Mouse (Mus musculus): ENCODE results near the gene Mapkbp1. TPM values are rescaled to one million over a fixed set of nuclear protein-coding genes. Genes with fewer than 3 reads are reported as not detected.
A peak's percentile ranks its signal among the peaks of the same experiment; 100 is the strongest.

Mapkbp1 gene
- total RNA-seq, 2 experiments from 2014 or later, result 39.3 to 40.4 TPM

DNA sequence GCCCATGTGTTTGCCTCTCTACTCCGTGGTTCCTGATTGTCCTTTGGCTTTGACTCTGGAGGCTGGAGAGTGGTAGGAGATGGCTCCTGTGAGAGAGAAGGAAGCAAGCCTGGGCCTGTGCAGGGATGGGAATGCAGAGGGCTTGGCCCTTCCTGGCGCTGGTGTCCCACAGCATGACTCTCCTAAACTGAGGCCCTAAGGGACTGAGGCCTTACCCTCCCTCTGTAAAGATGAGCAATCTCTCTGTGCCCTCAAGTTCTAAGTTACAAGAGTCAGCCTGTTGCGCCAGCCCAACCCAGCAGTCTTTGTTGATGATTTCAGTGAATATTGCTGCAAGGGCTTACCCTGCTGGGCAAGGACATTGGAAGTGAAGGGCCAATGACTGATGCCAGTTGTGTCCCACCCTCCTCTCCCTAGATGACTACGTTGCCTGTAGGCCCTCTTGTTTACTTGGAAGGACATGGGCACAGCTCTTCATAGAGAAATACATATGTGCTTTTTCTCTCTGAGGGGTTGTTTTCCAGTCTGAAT lies 35.2 kb downstream of the Mapkbp1 start:
- no peak for DNase-seq (ENCODE audit: low spot score in 2 of 2)

DNA sequence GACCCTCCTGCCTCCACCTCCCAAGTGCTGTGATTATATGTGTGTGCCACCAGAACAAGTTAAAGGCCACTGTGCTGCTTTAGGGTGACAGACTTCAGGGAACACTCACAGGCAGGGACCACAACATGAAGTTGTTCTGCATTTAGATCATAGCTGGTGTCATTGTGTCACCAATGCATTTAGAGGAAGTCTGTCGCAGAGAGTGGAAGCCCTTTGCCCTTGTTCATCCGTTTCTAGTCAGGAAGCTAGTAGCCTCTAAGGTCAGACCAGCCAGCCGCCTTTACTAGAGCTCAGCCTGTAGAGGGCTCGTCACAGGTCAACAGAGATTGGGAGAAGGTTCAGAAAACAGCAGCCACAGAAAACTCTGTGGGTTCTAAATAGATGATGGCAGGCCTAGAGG lies 36.2 kb downstream of the Mapkbp1 start:
- no peak for DNase-seq (ENCODE audit: low spot score in 2 of 2)

DNA sequence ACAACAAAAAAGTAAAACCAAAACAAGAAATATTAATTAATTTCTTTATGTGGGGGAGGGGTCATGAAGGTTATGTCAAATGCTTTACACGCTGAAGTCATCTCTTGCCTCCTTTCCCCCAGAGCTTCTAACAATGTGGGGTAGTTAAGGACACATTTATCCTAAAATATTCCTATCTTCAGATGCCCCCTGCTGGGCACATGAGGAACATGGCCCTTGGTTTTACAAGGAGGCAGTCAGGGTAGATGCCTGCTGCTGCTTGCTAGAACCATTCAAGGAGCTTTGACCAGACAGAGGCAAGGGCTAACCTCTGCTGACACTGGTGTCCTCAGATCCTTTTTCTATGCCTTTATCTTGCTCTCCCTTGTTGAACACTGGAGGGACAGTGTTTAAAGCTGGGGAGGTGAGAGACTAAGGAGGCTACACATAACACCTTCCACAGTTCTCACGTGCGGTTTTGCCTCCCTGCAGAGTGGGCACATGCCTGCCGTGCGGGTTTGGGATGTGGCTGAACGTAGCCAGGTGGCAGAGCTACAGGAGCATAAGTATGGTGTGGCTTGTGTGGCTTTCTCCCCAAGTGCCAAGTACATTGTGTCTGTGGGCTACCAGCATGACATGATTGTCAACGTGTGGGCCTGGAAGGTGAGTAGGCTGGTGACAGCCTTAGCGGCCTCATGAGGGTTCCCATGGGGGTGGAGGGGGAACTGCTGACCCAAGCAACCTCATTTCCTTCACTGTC lies 39.1 kb downstream of the Mapkbp1 start:
- DNase-seq (ENCODE audit: low spot score in 2 of 2), result peak in 1 of 2 experiments; percentile 76

DNA sequence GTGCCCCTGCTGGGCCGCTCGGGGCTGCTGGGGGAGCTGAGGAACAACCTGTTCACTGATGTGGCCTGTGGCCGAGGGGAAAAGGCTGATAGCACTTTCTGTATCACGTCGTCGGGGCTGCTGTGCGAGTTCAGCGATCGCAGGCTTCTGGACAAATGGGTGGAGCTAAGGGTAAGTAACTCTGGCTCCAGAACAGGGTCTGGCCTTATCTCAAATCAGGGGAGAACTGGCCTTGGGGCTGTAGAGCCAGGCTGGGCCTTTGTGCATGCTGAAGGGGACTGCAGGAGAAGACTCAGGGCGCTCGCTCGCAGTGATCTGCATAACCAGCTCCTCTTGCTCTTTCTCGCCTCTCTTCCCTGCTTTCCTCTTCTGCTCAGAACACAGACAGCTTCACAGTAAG lies 40.4 kb downstream of the Mapkbp1 start:
- DNase-seq (ENCODE audit: low spot score in 2 of 2), result no peak

DNA sequence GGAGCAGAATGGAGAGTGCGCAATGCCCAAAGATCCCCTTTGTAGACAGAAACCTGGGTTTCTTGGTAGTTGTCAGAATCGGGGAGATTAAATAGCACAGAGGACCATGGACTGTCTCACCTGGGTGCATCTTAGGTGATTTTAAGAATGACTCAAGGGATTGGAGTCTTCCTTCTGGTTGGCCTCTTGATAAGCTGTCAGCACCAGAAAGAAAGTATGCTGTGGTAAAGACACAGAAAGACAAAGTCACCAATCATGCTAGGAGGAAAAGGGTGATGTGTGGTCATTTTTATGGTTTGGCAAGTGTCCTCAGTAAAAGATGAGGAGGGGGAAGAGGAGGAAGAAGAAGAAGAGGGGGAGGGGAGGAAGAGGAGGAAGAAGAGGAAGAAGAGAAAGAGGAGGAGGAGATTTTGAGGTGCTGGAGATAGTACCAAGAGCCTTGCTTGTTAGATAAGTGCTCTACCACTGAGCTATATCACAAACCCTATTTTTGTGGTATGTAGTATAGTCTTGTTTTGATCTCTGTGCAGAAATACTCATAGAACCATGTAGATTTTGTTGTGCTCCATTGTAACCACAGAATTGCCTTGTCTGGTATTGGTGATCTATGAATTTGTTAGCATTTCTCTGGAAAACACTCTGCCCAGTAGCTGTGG lies 41.5 kb downstream of the Mapkbp1 start:
- no peak for DNase-seq (ENCODE audit: low spot score in 2 of 2)

DNA sequence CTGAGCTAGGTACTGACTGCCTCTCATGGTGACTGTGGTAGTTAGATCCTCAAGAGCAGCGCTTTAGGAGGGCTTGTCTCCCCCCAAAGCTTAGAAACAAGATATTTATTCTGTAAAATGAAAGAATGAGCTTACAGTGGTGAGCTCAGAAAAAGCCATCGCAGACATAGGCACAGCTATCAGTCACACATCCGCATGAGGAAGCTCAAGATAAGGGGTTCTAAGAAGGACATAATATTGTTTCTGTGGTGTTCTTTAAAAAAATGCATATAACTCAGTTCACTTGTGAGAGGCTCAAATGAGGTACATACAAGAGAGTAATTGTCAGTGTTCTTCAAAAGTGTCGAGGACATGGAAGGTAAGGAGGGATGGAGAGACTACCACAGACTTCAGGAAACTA lies 43.4 kb downstream of the Mapkbp1 start:
- DNase-seq (ENCODE audit: low spot score in 2 of 2), result no peak

DNA sequence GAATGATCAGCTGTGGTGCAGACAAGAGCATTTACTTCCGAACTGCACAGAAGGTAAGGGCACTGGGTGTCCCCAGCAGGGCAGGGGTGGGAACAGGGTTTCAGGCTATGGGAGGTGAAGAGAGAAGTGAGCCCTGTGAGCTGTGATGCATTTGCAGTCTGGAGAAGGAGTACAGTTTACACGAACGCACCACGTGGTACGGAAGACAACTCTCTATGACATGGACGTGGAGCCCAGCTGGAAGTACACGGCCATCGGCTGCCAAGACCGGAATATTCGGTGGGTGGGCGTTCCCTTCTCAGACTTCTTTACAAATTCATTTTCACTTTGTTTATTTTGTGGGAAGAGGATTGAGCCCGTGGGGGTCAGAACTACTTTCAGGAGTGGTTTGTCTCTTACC lies 45.1 kb downstream of the Mapkbp1 start:
- DNase-seq (ENCODE audit: low spot score in 2 of 2), result no peak

DNA sequence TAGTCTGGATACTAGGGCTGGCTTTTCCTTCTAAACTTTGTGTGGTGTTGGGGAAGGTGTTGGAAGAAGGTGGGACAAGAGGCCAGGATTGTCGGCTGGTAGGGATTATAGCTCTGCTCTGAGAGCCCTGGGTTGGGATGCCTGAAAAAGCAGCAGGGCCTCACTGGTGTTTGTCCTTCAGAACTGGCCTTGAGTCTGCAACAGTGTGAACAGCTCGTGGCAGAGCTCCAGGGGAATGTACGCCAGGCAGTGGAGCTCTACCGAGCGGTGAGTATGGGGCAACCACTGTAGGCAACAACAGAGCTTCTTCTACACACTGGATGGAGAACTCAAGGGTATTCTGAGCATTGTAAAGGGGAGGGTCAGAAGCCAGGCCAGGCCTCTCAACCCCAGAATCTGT lies 51.8 kb downstream of the Mapkbp1 start:
- DNase-seq (ENCODE audit: low spot score in 2 of 2), result no peak

DNA sequence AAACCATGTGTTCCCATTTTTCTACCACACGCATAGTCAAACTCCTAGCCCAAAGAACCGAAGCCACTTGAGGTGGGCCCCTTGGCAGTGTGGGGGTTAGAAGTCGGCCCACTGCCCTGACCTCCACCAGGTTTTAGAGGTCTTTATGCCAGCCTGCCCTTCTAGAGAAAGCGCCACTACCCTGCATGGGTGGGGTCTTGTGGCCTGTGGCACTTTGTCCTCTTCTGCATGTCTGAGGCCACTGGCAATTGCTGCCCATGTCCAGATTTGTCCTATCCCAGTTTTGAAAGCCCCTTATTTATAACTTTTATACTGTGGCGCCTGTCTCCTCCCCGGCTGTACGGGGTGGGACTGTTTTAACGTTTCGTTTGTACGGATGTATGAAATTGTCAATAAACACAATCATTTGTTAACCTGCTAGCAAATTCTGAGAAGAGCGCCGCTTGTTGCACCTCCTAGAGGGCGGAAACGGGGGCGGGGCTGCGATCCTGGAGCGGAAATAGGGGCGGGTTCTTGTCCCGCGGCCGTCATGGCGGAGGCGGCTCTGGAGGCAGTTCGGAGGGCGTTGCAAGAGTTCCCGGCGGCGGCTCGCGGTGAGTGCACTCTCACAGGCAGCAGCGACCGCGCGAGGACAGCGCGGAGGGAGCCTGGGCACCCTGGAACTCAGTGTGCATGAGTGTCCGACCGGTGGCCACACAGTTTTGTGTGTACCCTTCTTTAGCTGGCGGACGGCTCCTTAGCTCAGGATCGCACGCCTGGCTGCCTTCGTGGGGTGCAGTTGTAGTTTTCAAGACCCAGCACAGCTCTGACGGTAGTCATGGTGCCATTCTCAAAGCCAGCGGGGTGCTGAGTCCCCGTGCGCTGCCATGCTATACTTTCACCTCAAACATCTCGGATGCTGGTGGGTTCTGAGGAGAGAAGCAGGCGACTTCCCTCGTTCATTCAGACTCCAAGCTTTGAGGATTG lies 54.8 kb downstream of the Mapkbp1 start, which contains the start of the genes Jmjd7 and Gm28042:
Gene Jmjd7 (plus strand): TSS at position 500 of the 966 bp plus-strand sequence.
Gene Gm28042 (plus strand): TSS at position 510 of the 966 bp plus-strand sequence.
- DNase-seq (ENCODE audit: low spot score in 2 of 2), result peak; percentile 87 to 91

DNA sequence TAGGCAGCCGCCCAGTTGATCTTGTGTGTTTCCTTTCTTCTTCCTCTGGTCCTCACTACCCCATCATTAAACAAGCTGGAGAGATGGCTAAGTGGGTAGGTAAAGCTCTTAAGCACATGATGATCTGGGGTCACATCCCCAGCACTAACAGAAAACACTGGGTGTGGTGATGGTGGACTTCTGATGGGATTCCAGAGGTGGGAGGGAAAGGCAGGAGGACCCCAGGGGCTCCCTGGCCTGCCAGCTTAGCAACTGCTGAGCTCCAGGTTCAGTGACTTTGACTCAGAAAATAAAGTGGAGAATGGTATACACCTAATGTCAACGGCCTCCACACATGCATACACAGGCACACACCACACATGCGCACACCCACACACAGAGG lies 55.4 kb downstream of the Mapkbp1 start:
- DNase-seq (ENCODE audit: low spot score in 2 of 2), result no peak

DNA sequence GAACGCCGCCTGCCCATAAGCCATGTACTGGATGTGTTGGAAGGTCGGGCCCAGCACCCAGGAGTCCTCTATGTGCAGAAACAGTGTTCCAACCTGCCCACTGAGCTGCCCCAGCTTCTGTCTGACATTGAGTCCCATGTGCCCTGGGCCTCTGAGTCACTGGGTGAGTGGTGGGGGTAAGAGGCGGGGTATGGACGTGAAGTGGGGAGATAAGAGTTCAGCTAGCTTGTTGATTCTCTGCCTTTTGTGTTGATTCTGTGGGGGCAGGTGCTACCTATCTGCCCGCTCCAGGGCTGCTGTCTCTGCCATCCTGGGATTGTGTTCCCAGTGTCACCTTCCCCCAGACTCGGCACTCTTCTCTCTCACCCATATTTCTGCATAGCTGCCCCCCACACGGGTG lies 57.9 kb downstream of the Mapkbp1 start:
- no peak for DNase-seq (ENCODE audit: low spot score in 2 of 2)

DNA sequence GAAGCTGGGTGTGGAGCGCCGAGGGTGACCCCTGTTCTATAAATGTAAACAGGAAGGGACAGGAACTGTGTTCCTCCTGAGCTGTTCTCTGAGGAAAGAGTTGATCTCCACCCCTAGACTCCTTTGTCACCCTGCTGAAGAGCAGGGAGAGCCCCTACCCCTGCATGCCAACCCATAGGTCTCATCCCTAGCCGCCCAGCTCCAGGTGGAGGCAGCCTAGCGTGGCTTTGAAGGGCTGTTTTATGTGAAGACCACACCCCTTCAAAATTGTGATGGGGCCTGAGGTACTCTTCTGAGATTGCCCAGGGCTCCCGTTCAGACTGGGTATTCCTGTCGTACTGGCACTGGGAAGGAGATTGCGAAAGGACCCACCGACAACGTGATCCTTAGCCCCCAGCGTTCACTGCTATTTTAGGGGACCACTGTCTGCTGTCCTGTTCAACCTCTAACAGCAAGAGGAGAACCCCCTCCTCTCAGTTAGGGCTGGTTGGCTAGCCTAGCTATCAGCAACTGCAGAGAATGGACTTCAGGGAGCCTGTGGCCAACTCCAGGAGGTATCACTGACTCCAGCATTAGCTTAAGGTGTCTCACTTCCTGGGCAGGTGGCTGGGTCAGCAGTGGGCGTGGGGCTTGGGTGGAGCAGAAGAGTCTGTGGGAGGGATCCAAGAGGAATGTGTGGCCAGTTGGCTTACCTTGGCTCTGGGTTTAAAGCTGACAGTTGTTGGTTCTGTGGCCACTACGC lies 60.4 kb downstream of the Mapkbp1 start, which contains the start of gene Pla2g4b:
Gene Pla2g4b (plus strand): TSS at position 692 of the 742 bp plus-strand sequence.
- no peak for DNase-seq (ENCODE audit: low spot score in 2 of 2)

DNA sequence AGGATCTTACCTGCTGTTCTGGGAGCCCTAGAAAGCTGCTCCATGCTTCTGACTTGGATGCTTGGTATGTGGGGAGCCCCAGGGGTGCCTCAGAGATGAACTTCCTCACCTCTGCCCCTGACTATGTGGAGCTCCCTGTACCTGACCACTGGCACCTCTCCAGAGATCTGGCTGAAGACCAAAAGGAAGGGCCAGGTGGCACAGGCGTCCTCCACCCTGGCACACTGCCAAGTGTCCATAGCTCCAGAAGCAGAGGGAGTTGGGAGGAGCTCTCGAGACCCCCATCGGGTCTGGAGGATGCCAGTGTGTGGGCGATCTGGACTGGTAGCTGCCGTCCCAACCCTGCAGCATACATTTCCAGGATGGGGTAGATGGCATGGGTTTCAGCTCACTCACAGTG lies 61.2 kb downstream of the Mapkbp1 start:
- no peak for DNase-seq (ENCODE audit: low spot score in 2 of 2)

DNA sequence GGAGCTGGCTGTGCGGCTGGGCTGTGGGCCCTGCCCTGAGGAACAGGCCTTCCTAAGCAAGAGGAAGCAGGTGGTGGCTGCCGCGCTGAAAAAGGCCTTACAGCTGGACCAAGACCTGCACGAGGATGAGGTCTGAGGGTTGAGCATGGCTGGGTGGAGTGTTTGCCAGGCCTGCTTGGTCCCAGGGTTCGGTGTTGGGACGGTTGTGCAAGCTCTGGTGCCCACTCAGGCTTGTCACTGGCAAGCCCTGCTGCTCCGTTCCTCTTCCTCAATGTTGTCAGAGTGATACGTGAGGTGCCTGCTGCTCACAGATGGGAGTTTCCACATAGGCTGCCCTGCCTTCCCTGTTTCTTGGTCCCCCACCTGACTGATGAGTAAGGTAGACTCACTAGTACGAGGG lies 65.2 kb downstream of the Mapkbp1 start:
- DNase-seq (ENCODE audit: low spot score in 2 of 2), result no peak

DNA sequence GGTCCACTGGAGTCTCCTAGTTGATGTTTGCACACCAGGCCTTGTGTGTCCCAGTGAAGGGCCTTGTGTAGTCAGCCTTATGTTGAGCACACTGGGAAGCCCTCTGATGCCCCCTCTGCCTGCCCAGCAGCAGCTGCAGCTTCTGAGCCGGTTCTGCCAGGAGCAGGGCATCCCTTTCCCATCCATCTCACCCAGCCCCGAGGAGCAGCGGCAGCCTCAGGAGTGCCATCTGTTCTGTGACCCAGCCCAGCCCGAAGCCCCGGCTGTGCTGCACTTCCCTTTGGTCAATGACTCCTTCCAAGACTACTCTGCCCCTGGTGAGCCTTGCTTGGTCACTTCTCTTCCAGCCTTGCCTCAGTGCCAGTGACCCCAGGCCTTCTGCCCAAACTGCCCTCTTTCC lies 68.5 kb downstream of the Mapkbp1 start:
- DNase-seq (ENCODE audit: low spot score in 2 of 2), result no peak

DNA sequence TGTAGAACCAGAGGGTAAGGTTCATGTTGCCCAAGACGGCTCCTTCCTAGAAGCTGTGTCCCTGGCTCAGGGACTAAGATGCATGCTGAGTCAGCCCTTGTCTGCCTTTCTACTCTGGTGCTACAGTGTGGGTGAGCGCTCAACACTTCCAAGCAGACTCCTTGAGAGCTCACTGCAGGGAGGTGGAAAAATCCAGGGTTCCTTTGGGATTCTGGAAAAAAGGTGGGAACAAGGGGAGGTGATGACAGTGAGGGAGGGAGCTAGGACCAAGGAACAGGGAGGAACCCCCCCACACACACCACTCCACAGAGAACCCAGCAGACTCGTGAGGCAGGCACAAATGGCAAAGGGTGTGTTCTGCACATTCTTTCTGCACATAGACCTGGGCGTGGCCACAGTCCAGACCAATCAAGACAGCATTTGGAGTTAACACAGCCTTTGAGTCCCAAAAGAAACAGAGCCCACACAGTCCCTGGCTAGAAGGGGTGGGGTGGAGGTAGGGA lies 71.7 kb downstream of the Mapkbp1 start:
- peak in 1 of 2 experiments; percentile 41 for DNase-seq (ENCODE audit: low spot score in 2 of 2)

DNA sequence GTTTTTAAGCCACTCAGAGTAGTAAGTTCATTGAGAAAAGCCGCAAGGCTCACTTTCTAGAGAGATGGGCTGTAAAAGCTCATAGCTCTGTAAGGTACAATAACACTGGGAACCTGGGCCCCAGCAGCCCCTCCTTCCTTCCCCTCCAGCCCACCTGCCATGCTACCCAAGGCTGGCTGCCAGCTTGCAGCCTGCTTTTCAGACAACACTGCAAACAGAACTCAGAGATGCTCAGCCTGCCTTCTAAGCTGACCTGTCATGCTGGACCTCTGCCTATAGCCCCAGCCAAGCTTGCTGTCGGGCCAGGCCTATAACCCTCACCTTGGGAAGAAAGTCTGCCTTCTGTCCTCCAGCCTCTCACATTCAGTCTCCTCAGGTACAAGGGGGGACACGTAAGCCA lies 72.2 kb downstream of the Mapkbp1 start:
- no peak for DNase-seq (ENCODE audit: low spot score in 2 of 2)

DNA sequence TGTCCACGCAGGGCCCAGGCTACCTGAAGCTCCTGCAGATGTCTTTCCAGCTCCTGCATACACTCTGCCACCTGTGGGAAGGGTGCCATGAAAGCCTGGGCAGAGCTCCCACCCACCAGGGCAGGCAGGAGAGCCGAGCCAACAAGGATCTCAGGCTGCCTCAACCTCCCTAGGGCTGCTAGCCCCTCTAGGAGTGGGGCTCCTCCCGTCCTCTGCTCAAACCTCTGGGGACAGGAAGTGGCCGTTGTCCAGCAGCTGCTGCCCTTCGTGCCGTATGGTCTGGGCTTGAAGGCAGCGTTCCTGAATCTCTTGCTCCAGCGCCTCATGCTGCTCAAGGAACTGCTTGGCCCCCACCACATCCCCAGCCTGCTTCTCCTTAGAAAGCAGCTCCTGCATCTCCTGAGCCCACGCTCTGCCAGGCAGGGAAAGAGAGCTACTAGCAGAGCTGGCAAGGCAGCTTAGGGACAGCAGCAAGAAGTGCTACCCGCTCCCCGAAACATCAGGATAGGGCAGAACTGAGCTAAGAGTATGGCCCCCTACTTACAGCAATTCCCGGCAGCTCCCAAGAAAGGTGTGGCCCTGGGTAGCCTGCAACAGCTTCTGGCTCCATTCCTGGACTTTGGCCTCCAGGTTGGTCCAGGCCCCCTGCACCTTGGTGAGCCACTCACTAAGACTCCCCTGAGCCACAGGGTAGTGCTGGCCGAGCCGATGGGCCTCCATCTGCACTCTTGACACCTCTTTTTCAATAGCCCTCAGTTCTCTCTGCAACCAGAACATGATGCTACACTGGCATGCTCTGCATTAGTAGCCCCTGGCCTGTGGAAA lies 74.2 kb downstream of the Mapkbp1 start:
- peak in 1 of 2 experiments; percentile 36 for DNase-seq (ENCODE audit: low spot score in 2 of 2)

DNA sequence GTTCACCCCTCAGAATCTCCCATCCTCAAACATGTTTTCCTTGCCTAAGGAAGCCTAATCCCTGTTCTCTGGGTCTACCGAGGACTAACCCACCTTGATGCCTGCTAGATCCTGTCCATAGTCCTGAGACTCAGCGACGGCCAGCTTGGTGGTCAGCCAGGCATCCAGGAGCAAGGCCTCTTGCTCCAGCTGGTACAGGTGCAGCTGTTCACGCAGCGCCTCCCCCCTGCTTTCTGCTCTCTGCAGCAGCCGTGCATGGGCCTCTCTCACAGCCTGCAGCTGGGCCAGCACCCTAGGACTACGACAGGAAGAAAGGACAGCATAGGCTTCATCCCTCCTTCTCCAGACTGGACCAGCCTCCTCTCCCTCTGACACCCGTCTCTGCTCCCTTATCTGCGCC lies 75.7 kb downstream of the Mapkbp1 start:
- DNase-seq (ENCODE audit: low spot score in 2 of 2), result no peak

Measured in layer of hippocampus, adult 18-20 months (tissue).